Mouse (Mus musculus) ZHBTc4 (cell line): ENCODE measurements around the gene Gabrb3.

Source experiments
- DNase-seq: peaks from one replicate; pipeline ENCODE4 v3.0.0-alpha.2; 2011; ENCODE audit warnings: low read depth, low spot score

The Gabrb3 gene

DNA sequence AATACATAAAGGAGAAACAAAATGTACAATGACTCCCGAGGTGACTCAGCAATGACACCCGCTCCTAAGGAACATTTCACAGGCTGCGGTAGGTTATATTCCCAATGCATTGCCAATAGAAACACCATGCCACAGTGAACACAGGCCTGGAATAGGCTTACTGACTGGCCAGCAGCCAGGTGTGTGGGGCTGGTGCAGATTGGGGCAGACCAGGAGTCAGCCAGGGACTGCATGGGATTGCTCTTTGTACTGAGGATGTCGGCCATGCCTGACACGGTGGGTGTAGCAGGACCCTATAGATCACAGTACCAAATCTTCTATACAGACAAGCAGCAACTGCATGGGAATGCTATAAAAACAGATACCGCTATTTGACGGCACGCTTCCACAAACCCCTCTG lies 110.5 kb downstream of the Gabrb3 start:
- no peak for DNase-seq

DNA sequence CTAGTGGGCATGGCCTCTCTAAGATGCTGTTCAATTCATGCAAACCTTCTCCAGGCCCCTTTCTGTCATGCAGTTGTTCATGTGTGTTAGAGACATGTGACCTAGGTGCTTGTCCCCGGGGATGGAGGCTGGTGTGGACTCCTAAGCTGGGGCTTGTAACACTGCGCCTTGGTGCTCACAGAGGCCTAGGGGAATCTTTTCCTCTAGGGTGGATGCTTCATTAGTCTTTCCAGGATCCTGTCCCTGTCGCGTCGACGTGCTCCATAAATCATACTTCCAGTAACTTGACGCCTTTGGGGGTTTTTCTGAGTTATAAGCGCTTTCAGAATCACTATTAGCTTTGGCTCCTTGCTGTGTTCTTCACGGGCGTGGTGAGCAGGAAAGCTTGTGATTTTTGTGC lies 113.2 kb downstream of the Gabrb3 start:
- no peak for DNase-seq

DNA sequence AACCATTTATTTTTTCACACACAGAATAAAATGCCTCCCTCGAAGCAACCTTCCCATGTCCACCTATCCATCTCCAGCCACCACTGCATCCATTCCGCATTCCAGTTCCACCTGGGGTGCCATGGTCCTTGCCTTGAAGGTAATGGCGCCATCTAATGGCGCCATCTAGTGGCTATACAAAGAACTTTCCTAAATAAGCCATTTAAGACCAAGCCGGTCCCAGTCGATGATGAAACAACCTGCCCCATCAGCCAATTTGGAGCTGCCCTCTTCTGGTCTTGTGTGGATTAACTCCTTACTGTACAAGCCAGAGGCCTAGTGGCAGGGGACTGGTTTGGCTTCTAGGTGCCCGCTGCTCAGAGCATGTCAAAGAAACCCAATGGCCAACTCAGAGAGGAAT lies 119.1 kb downstream of the Gabrb3 start:
- peak; percentile 85 for DNase-seq

DNA sequence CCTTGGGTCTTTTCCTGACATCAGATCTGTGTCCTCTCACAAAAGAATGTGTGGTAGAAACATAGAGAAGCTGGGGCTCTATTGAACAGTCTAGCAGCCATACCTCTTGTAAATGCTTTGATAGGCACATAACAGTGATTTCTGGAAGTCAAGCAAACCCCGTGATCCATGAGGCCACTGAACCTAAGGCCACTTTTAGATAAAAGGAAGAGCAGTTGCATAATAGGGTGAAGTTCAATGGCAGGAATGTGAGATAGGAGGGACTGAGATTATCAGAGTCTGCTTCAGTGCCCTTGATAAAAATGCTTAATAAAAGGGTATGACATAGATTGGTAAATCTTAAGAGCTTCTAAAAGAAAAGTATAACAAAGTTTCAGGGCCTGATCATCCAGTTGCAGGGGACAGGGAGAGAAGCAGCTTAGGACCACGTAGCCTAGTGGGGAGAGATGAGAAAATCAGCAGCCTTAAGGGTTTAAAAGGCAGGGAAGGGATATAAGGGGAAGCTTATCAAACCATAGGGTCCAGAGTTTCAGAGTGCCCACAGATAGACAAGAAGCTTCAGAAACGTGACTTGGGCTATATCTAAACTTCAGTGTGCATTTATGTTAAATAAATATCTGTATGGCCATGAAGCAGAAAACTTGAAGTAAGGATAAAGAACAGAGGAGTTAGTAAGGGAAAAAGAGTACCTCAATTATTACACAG lies 141.4 kb downstream of the Gabrb3 start:
- DNase-seq = no peak

DNA sequence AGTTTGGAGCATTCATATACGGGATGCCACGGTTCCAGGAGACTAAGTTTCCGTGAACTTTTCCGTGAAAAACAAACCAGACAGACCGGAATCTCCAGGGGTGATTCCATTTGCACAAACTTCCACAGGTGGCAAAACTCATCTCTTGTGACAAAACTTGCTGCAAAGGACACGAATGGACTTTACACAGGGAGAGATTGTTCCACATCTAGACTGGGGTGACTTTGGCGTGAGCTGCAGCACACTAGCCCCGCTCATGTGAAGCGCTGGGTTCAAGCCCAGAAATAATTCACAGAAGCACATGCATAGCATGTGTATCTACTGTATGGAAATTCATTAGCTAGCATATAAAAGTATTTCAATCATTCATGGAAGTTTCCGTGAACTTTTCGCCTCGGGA lies 144.9 kb downstream of the Gabrb3 start:
- DNase-seq = no peak

DNA sequence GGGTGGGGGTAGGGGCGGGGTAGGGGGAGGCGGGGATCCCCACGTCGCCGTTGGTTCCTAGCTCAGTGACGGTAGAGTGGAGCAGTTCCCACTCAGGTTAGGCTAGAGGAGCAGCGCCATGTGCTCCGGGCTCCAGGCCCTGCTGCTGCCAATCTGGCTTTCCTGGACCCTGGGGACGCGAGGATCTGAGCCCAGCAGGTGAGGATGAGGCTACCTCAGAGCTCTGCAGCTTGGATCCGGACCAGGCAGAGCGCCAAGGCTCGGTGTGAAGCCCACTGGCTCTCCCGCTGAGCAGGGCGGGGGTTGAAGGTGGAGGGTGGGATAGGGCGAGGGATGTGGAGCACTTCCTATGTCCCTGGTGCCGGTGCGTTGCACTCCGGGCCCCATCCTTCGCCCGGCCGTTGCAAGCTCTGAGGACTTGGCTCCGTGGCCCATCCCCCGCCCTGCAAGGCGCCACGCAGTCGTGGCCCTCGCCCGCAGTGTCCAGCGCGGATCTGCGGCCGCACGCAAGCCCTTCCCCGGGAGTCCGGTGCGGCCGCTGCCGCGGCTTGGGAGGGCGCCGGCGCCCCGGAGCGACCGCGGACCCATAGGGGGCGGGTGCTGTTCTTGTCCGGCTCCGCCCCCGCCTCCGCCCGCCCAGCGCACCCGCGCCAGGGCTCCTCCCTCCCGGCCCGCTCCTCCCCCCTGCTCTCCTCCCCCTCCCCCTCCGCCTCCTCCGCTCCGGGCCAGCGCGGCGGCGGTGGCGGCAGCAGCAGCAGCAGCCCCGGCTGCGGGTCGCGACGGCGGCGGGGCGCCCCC lies 171.2 kb downstream of the Gabrb3 start:
- peak; percentile 89 for DNase-seq

DNA sequence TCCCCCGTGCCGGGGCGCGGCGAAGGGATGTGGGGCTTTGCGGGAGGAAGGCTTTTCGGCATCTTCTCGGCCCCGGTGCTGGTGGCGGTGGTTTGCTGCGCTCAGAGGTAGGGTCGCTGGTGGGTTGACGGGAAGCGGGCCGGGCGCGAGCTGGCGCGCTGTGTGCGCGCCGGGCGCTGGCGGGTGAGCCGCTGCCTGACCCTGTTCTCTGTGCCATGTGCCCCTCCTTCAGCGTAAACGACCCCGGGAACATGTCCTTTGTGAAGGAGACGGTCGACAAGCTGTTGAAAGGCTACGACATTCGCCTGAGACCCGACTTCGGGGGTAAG lies 171.7 kb downstream of the Gabrb3 start:
- DNase-seq = no peak

DNA sequence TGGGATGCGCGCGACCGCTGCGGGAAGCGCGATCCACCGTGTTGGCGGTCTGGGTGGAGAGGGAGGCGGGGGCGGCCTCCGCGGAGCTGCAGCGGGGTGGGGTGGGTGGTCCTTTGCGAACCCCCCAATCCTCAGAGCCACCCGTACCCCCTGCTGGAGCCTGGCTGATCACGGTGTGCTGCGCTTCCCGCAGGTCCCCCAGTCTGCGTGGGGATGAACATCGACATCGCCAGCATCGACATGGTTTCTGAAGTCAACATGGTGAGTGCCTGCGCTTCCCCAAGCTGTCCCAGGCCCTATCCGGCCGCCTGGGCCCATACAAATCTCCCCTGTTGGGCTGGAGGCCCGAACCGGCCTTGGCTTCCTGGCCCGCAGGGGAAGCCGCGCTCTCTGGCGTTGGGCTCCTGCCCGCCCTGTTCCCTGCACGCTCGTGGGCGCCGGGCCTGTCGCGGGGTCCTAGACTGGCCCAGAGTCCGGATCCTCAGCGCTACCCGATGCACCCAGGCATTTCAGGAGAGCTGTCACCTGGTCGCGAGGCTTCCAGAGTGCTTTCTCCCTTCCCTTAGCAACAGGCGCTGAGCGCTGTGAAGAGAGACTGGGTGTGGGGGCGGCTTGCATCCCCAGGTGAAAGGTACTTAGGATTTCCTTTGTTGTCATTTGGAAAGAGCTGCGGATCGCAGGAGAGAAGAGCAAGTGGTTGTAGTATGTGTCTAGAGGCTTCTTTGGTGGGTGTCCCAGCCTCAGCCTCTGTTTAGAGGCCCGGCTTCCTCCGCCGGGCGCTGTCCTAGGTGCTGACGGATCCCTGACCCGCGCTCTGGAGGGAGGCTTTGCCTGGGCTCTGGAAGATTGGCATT lies 172.3 kb downstream of the Gabrb3 start:
- peak; percentile 81 for DNase-seq

DNA sequence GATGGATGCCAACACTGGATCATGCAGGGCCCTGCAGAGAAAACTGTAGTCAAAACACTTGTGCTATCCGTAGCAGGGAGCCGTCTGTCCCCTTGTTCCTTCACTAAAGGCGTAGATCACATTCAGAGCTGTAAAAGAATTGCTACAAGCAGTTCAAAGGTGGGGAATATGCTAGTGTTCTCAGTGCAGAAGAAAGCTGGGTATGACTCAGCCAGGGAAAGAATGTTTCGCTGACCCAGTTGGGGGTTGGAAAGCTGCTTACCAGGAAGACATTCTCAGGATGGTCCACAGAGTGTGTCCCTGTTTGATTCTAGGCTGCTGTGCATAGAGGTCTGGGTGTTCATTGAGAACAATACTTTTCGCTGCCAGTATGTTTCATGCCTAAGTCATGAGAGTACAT lies 177.8 kb downstream of the Gabrb3 start:
- no peak for DNase-seq

DNA sequence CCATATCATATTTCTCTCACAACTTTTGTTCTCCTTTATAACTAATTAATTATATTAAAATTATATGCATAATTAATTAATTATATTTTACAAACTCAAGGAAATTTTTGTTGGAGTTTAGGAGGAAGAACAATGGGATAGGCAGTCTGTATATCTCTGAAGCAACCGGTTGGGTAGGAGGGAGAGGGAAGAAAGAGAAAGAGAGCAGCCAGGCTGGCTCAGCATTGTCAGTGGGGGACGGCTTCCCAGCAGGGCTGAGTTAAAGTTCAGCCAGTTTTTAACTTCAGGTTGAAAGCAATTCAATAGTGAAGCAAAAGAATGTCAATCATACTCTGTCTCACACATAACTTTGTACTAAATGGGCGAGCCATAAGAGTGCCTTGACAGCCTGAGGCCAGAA lies 199.2 kb downstream of the Gabrb3 start:
- no peak for DNase-seq

DNA sequence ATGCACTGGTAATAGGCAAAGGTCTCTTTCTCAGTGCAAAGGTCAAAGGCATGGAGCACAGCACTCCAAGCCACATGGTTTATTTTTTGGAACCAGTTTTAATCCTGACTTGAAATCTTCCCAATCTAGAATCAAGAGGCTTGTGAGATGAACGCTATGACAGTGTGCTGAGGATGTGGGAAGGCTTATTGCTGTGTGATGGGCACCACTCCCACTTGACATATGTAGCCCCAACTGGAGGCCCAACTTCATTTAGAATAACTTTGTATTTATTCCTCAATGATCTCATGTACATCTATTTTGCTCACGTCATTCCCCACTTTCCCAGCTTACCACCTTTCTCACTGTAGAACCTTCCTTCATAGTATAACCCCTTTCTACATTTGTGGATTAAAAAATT lies 200.5 kb downstream of the Gabrb3 start:
- no peak for DNase-seq

DNA sequence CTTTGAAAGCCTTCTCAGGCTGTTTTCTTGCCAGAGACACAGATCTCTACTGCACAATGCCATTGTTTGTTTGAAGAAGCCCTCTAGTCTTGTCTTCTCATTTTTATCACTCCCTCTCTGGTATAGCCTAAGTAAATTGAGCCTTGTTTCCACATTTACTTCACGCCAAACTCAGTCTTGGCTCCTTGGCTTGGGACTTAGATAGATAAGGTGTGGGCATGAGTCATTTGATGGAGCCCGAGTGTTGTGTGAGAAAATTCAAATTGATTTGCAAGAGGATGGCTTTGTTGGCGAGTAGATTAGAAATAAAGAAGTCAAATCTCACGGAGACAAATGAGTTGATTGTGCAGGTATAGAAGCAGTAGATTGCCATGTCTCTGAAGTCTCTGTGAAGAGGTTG lies 204.2 kb downstream of the Gabrb3 start:
- no peak for DNase-seq

DNA sequence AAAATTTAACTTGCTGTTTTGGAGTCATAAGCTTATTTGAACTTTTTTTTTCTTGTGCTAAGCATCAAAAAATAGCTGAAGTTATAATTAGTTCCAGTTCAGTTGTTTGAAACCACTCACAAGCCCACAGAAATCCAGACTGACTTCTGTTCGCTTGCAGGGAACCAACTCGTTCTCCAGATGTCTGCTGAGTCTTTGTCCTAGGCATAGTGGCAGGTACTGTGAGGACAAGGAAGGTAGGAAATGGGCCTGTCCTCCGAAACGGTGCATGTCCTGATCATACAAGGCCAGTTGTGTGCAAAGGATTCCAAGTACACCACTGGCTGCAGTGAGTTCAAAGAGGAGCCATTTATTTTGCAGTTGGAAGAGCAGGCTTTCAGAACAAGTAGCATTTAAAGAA lies 215.5 kb downstream of the Gabrb3 start:
- DNase-seq = no peak

DNA sequence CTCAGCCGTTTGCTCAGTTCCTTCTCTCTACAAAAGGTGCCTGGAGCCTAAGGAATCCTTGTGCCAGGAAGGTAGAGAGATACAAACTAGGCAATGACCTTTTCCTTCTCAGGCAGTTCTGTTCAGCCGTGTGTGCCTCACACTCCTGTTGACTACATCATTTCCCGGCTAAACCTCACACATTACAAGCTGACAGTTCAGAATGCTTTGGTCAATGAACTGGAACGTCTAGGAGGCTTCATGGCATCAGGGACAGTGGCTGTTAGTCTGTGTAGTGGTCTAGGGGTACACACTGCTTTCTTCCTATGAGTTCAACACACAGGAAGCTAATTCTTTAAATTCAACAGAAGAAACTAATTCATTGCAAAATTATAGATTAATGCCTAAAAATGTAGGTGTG lies 216.2 kb downstream of the Gabrb3 start:
- DNase-seq = no peak

DNA sequence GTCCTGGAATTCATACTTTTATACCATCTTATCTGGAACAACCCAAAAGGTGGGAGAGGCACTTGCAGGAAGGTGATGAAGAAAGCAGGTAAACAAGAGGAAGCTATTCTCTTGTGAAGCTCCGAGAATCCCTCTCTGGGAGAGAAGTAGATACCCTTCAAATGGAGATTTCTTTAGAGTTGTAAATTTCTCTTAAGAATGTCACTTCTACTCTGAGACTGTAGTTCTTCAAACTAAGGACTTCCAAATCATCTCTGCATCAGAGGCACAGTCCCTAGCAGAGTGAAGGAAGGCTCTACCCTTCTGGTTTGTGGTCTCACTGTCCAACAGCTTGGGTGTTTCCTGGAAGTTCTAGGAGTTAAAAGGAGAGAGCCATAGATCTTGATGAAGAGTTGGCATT lies 221.3 kb downstream of the Gabrb3 start:
- peak; percentile 27 for DNase-seq

DNA sequence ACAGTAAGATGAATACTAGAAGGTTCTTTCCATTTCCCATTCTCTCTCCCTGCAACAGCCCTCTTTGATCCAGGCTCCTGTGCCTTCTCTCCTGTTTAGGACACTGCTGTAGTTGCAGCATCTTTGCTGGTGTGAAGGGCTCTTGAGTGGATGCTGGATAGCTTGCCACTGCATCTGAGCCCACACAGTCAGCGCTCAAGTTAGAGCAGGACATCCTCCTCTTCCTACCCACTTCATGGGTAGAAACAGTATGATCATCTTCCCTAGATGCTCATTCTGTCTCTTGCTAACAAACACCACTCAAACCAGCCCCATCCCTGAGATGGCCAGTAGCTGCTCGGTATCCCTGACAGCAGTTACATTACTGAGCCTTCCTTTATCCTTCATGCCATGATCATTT lies 227.9 kb downstream of the Gabrb3 start:
- no peak for DNase-seq

DNA sequence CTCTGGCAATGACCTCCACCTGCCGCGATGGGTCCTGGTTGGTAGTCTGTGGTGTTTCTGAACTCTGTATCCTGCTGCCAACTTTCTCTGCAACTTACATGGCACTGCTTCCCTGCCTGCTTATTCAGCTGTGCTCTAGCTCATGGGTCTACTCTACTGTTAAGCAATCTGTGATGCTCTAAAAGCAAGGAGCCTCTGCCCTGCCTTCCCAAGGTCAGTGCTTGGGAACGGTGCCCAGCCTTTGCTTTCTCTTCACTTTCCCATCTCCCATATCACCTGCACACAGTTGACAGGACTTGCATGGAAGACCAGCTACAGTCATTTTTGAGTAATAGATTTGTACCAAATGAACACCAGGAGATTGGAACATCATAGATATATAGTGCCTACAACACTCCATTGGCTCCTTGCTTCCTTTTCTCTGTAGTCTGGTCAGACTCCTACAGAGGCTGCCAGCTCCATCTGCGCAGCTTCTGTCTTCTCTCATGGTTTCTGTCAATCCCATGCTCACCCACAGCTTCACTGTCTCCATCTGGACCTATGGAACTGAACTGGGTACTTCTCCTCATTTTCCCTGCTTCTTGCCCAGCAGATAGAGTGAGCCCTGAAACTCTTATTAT lies 228.8 kb downstream of the Gabrb3 start:
- no peak for DNase-seq

DNA sequence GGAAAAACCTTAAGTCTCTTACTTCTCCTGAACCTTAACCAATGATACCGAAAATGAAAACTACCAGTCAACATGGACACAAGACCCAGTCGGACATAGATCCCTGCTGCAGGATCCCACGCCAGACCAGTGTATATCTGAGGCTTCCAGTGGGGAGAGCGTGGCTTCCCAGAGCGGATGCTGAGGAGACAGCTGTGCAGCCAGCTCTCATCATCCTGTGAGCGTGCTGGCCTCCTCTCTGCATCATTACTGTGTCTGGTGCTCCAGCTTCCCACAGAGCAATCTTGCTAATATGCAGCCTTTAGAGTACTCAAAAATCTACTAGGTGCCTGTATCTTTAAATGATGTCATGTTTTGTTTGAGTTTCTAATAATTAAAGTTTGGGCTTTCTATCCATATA lies 257.9 kb downstream of the Gabrb3 start:
- DNase-seq = no peak

DNA sequence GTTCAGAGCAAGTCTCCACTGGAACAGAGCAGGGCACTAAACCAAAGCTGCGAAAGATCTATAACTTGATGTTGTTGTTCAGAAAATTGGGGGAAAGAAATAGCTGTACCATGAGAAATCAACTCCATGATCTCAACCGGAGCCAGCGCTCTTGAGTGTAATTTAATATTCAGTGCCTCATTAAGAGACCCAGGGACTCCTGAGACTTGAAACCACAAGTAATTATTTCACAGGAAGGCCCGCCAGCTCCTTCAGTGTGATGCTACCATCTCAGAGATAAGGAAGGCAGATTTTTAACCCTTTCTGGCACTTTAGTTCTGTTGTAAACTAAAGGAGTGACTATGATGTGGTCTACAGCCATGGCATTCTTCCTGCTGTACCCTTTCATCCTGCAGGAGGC lies 270.3 kb downstream of the Gabrb3 start:
- DNase-seq = no peak

DNA sequence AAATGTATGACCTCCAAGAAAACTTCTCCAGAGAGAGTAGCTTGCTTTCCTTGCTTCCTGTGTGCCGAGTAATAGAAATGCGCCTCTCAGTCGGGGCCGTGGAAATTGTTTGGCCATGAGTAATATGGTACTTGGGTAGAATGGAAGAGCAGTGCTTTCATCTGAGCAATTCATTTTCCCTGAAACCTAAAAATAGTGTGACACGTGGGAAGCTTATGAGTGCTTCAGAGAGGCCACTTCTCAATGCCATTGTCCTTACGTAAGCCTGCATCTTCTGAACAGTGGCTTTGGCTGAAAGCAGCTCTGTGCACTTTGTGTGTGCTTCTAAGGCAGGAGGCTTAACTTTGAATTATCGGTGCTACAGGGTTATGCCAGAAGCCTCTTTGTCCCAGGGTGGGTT lies 280.9 kb downstream of the Gabrb3 start:
- no peak for DNase-seq

DNA sequence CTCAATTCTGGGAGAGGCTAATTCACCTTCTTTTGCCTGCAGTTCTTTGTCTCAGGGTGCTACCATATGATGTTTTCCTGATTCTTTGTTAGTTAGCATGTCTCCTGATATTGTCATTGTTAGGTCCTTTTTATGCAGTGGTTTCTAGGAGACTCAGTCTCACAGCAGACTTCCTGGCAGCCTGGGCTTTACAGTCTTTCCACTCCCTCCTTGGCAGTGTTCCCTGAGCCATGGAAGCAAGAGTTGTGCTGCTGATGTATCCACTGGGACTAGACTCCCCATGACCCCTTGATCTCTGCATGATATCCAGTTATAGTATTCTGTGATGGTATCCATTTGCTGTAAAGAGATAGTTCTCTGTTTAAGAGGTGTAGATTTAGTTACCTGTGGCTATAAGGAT lies 281.6 kb downstream of the Gabrb3 start:
- no peak for DNase-seq

DNA sequence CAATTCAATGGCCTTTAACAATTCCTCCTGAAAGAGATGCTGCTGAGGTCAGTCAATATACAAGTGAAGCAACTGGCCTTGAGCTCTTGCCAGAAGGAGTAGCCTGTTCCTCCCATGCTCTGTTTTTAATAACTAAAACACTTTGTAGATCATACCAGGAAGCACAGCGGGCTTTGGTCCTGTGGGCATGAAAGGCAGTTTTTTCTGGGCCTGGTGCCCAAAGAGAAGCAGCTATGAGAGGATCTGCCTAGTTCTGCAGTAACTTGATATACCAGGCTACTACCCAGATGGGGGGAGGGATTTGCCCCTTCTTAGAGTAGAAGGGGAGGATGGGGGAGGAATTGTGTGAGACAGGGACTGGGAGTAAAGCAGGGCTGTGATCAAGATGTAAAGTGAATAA lies 284.1 kb downstream of the Gabrb3 start:
- no peak for DNase-seq
